Mouse (Mus musculus): Measurements from ENCODE around the gene Gm21887. TPM values are rescaled to one million over a fixed set of nuclear protein-coding genes. Genes with fewer than 3 reads are reported as not detected.
A peak's percentile ranks its signal among the peaks of the same experiment; 100 is the strongest.
"Not testable (repeated sequence)": the region's sequence is repeated elsewhere in the genome, so short reads cannot be mapped to it uniquely, and the experiment has no call there.

Gm21887 gene
- total RNA-seq, 2 experiments from 2014 or later = 96.1 to 185 TPM

- DNase-seq (ENCODE audit: low spot score in 2 of 2) = peak in 1 of 2 experiments; percentile 75
Measured at GRCm38 (mm10) chrX:169983401-169984165, 25.9 kb upstream of the Gm21887 start.

GRCm38 (mm10) chrX:169984331-169984730, 25.1 kb upstream of the Gm21887 start:
- DNase-seq (ENCODE audit: low spot score in 2 of 2) = peak in 1 of 2 experiments; percentile 47

GRCm38 (mm10) chrX:169984853-169985252, 24.6 kb upstream of the Gm21887 start:
- DNase-seq (ENCODE audit: low spot score in 2 of 2) = peak in 1 of 2 experiments; percentile 75

GRCm38 (mm10) chrX:169985796-169986195, 23.7 kb upstream of the Gm21887 start:
- peak in 1 of 2 experiments; percentile 79 for DNase-seq (ENCODE audit: low spot score in 2 of 2)

- peak; percentile 70 to 98 for DNase-seq (ENCODE audit: low spot score in 2 of 2)
Measured at GRCm38 (mm10) chrX:169986519-169987367, 22.7 kb upstream of the Gm21887 start.

- DNase-seq (ENCODE audit: low spot score in 2 of 2) = peak in 1 of 2 experiments; percentile 92
Measured at GRCm38 (mm10) chrX:169987368-169987837, 22.1 kb upstream of the Gm21887 start.

GRCm38 (mm10) chrX:169988571-169989218, 20.8 kb upstream of the Gm21887 start:
- DNase-seq (ENCODE audit: low spot score in 2 of 2) = peak in 1 of 2 experiments; percentile 82

GRCm38 (mm10) chrX:169989219-169989595, 20.3 kb upstream of the Gm21887 start:
- DNase-seq (ENCODE audit: low spot score in 2 of 2) = not testable (repeated sequence)

GRCm38 (mm10) chrX:169989691-169990631, 19.5 kb upstream of the Gm21887 start:
- peak; percentile 82 to 100 for DNase-seq (ENCODE audit: low spot score in 2 of 2)

GRCm38 (mm10) chrX:169991128-169991873, 18.2 kb upstream of the Gm21887 start:
- DNase-seq (ENCODE audit: low spot score in 2 of 2) = peak; percentile 93 to 100

GRCm38 (mm10) chrX:169992086-169992930, 17.2 kb upstream of the Gm21887 start:
- peak in 1 of 2 experiments; percentile 54 for DNase-seq (ENCODE audit: low spot score in 2 of 2)

GRCm38 (mm10) chrX:169992951-169993547, 16.4 kb upstream of the Gm21887 start:
- peak in 1 of 2 experiments; percentile 64 for DNase-seq (ENCODE audit: low spot score in 2 of 2)

- DNase-seq (ENCODE audit: low spot score in 2 of 2) = peak in 1 of 2 experiments; percentile 89
Measured at GRCm38 (mm10) chrX:169994011-169994865, 15.2 kb upstream of the Gm21887 start.

- DNase-seq (ENCODE audit: low spot score in 2 of 2) = peak in 1 of 2 experiments; percentile 55
Measured at GRCm38 (mm10) chrX:169994866-169995711, 14.4 kb upstream of the Gm21887 start.

- DNase-seq (ENCODE audit: low spot score in 2 of 2) = peak in 1 of 2 experiments; percentile 68
Measured at GRCm38 (mm10) chrX:169995909-169996521, 13.4 kb upstream of the Gm21887 start.

GRCm38 (mm10) chrX:169996926-169997325, 12.5 kb upstream of the Gm21887 start:
- peak; percentile 91 to 100 for DNase-seq (ENCODE audit: low spot score in 2 of 2)
